Mouse (Mus musculus) testis, adult 2 months (tissue): ENCODE data around the gene Fnip2. TPM values are rescaled to one million over a fixed set of nuclear protein-coding genes. Genes with fewer than 3 reads are reported as not detected.

Experiments
- H3K27ac ChIP-seq: fragments of 200-500 bp; 2 replicates; pipeline ENCODE4 v1.5.1; 2012; ENCODE audit warnings: low read depth, low read length; ENCODE audit not compliant: control insufficient read depth, insufficient read depth
- H3K27me3 ChIP-seq: fragments of 200-500 bp; 2 replicates; pipeline ENCODE4 v1.6.1; 2012; ENCODE audit warnings: mild to moderate bottlenecking, low read length, moderate library complexity; ENCODE audit not compliant: control insufficient read depth, insufficient read depth
- H3K36me3 ChIP-seq: fragments of 200-500 bp; 2 replicates; pipeline ENCODE4 v1.6.1; 2012; ENCODE audit warnings: mild to moderate bottlenecking, low read length; ENCODE audit not compliant: control insufficient read depth, insufficient read depth
- H3K4me1 ChIP-seq: fragments of 200-500 bp; 2 replicates; pipeline ENCODE4 v1.6.1; 2012; ENCODE audit warnings: low read length; ENCODE audit not compliant: control insufficient read depth, insufficient read depth
- H3K4me3 ChIP-seq: fragments of 200-500 bp; 2 replicates; pipeline ENCODE4 v1.5.1; 2012; ENCODE audit warnings: low read depth, mild to moderate bottlenecking, low read length, moderate library complexity, mixed read lengths; ENCODE audit not compliant: control insufficient read depth
- CTCF ChIP-seq: fragments of 200-500 bp; IDR thresholded peaks from 2 replicates; pipeline ENCODE4 v1.5.1; 2012; ENCODE audit warnings: low read depth, mild to moderate bottlenecking, inconsistent platforms, low read length, moderate library complexity; ENCODE audit not compliant: control insufficient read depth, insufficient read depth, insufficient replicate concordance
- POLR2A ChIP-seq: fragments of 200-500 bp; IDR thresholded peaks from 2 replicates; pipeline ENCODE4 v1.6.1; 2012; ENCODE audit warnings: low read depth, mild to moderate bottlenecking, inconsistent platforms, low read length, moderate library complexity; ENCODE audit not compliant: control insufficient read depth
- polyA plus RNA-seq: library from polyadenylated mRNA; depleted of rRNA; stranded (reverse); fragments of >200 nt; gene quantifications from 2 replicates; pipeline ENCODE4 v1.2.3, GENCODE M21; 2012; rRNA removed

Gene Fnip2
- polyA plus RNA-seq, 1 experiment = 2.1 TPM

GRCm38 (mm10) chr3:79409927-79410628 is 157.5 kb downstream of the Fnip2 start:
- H3K27ac ChIP-seq = no peak overlapping the region
- H3K4me1 ChIP-seq = no peaks in the 10 kb centered on the region

GRCm38 (mm10) chr3:79408546-79408945 is 159.1 kb downstream of the Fnip2 start:
- Histone ChIP-seq H3K36me3 (peaks cover 1% of the 10 kb centered on the region; the same call in 1 of the 2 replicates), H3K4me3 (no peak overlapping the region), H3K4me1 (no peaks in the 10 kb centered on the region), H3K27me3 (no peaks in the 10 kb centered on the region), H3K27ac (no peak overlapping the region)
- TF ChIP-seq POLR2A (no peak), CTCF (no peak)

More at GRCm38 (mm10) chr3:79409927-79410628, 157.5 kb downstream of the Fnip2 start:
- H3K36me3 ChIP-seq = peaks cover 1% of the 10 kb centered on the region; the same call in 1 of the 2 replicates
- no peaks in the 10 kb centered on the region for H3K27me3 ChIP-seq
- TF ChIP-seq CTCF (no peak), POLR2A (no peak)
- no peak overlapping the region for H3K4me3 ChIP-seq

Other genes starting within 250 kb of the Fnip2 start
- gene Gm17359, start 231.1 kb downstream of the Fnip2 start, polyA plus RNA-seq = 297 and 336 TPM in 2 replicates
- gene Ppid, start 23.5 kb upstream of the Fnip2 start, polyA plus RNA-seq = 12.1 and 15.0 TPM in 2 replicates
- 23.6 and 28.6 TPM in 2 replicates for gene 4930579G24Rik, start 61.3 kb upstream of the Fnip2 start, polyA plus RNA-seq
- gene Etfdh, start 61.7 kb upstream of the Fnip2 start, polyA plus RNA-seq = 13.4 and 15.7 TPM in 2 replicates
- 0.06 and 0.08 TPM in 2 replicates for gene Rxfp1, start 170.1 kb upstream of the Fnip2 start, polyA plus RNA-seq